Mouse (Mus musculus) heart, adult 2 months (tissue): ENCODE data around the gene Acap2. TPM values are rescaled to one million over a fixed set of nuclear protein-coding genes. Genes with fewer than 3 reads are reported as not detected.

Source experiments
- DNase-seq, 2 experiments: peaks; one replicate each; pipeline ENCODE4 v3.0.0; 2021
- H3K27ac ChIP-seq: fragments of 200-600 bp; 2 replicates; pipeline ENCODE4 v1.8.1; 2022
- H3K27me3 ChIP-seq: fragments of 200-500 bp; 2 replicates; pipeline ENCODE4 v1.6.1; 2012; ENCODE audit warnings: mild to moderate bottlenecking, low read length, inconsistent platforms, mixed read lengths; ENCODE audit not compliant: control insufficient read depth, insufficient read depth
- H3K36me3 ChIP-seq: fragments of 200-500 bp; 2 replicates; pipeline ENCODE4 v1.6.1; 2012; ENCODE audit warnings: low read length, inconsistent platforms; ENCODE audit not compliant: control insufficient read depth, insufficient read depth
- H3K4me1 ChIP-seq: fragments of 200-500 bp; 2 replicates; pipeline ENCODE4 v1.6.1; 2011; ENCODE audit warnings: low read length; ENCODE audit not compliant: control insufficient read depth, insufficient read depth
- H3K4me3 ChIP-seq: fragments of 200-600 bp; 2 replicates; pipeline ENCODE4 v1.8.1; 2022
- H3K79me2 ChIP-seq: fragments of 200-500 bp; replicated peaks from 2 replicates; pipeline ENCODE4 v1.6.1; 2012; ENCODE audit warnings: mild to moderate bottlenecking, inconsistent platforms, low read length, moderate library complexity, mixed read lengths; ENCODE audit not compliant: control insufficient read depth, insufficient read depth
- H3K9ac ChIP-seq: fragments of 200-500 bp; 2 replicates; pipeline ENCODE4 v1.6.1; 2012; ENCODE audit warnings: low read depth, mild to moderate bottlenecking, control low read depth, inconsistent platforms, low read length, mixed read lengths
- CTCF ChIP-seq: fragments of 200-600 bp; IDR thresholded peaks from 2 replicates; pipeline ENCODE4 v1.8.1; 2022; ENCODE audit warnings: antibody characterized with exemption, mild to moderate bottlenecking, moderate library complexity
- EP300 ChIP-seq: fragments of 200-500 bp; IDR thresholded peaks from 2 replicates; pipeline ENCODE4 v1.6.1; 2011; ENCODE audit warnings: low read depth, low read length, control low read depth; ENCODE audit not compliant: insufficient read depth
- POLR2A ChIP-seq: fragments of 200-500 bp; IDR thresholded peaks from 2 replicates; pipeline ENCODE4 v1.6.1; 2011; ENCODE audit warnings: mild to moderate bottlenecking, low read depth, low read length, control low read depth; ENCODE audit not compliant: insufficient read depth
- WGBS: fragments of 180-500 bp; shearing (Covaris S2); methylation state at CpG from one replicate; pipeline ENCODE4 v1.1.7; 2018; 5-methylcytosine and 5-hydroxymethylcytosine counted together
- intact Hi-C: fragments of 180-260 bp; cut with DNase I; formaldehyde crosslinking; loops from one replicate; pipeline ENCODE4 v1.15.1; 2025
- polyA plus RNA-seq: library from polyadenylated mRNA; depleted of rRNA; stranded (reverse); fragments of >200 nt; gene quantifications from 2 replicates; pipeline ENCODE4 v1.2.3, GENCODE M21; 2012
- total RNA-seq, 2 experiments: library from RNA; stranded (reverse); gene quantifications; 2 replicates each; pipeline ENCODE4 v1.2.3; 2021

Gene Acap2
- total and polyA plus RNA-seq, 3 experiments, result 8.2 to 17.8 (median 17.6) TPM

GRCm38 (mm10) chr16:31066344-31067098 is 134.5 kb downstream of the Acap2 start:
- DNase-seq, result peak; percentile 62 to 72
- no peaks in the 10 kb centered on the region for H3K36me3 ChIP-seq
- H3K27ac ChIP-seq, result peak overlapping the region; percentile 90
- H3K4me1 ChIP-seq, result peaks cover 29% of the 10 kb centered on the region
- intact Hi-C loops, result loop anchor here (2.0 to 10.0 kb wide), 6 partner anchors 38 to 332 kb away; no protein-coding TSS in a partner anchor
- peak overlapping the region; percentile 50 for H3K9ac ChIP-seq
- H3K79me2 ChIP-seq, result 0 out of 2 replicates have a peak, but pooled peaks cover 1% of the 10 kb centered on the region
- 31% methylated on average over 15 of the region's 15 CpGs for WGBS
- TF ChIP-seq EP300, result peak; percentile 77
- TF ChIP-seq CTCF, result no peak
- peak; percentile 60 for TF ChIP-seq POLR2A
- peak overlapping the region; percentile 23; the same call in 1 of the 2 replicates for H3K4me3 ChIP-seq
- H3K27me3 ChIP-seq, result no peaks in the 10 kb centered on the region

DNA sequence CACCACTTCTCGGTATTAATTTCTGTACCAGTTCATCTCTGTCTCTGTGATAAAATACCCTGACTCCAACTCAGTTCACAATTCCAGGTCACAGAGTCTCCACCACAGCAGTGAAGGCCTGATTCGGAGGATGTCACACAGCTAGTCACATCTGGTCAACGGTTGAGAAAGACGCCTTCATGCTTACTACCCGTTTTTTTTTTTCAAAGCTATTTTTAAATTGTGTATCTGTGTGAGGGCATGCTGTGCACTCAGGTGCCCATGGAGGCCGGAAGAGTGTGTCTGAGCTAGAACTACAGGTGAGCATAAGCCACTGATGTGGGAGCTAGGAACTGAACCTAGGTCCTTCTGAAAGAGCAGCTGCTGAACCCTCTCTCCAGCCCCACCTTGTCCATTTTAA is 136.3 kb downstream of the Acap2 start:
- peaks cover 27% of the 10 kb centered on the region for H3K4me1 ChIP-seq
- 81% methylated on average over 6 of the region's 6 CpGs for WGBS
- DNase-seq, result no peak
- intact Hi-C loops, result loop anchor here (5.0 to 10.0 kb wide), 2 partner anchors 272 to 330 kb away; no protein-coding TSS in a partner anchor
- 0 out of 2 replicates have a peak, but pooled peaks cover 1% of the 10 kb centered on the region for H3K79me2 ChIP-seq
- no peak for TF ChIP-seq EP300
- no peak for TF ChIP-seq CTCF
- no peak for TF ChIP-seq POLR2A
- H3K36me3 ChIP-seq, result no peaks in the 10 kb centered on the region
- peak overlapping the region; percentile 90 for H3K27ac ChIP-seq
- H3K9ac ChIP-seq, result no peak overlapping the region
- no peaks in the 10 kb centered on the region for H3K27me3 ChIP-seq
- H3K4me3 ChIP-seq, result no peak overlapping the region

GRCm38 (mm10) chr16:31062918-31063317 is 138.1 kb downstream of the Acap2 start:
- H3K79me2 ChIP-seq, result no peaks in the 10 kb centered on the region
- H3K4me1 ChIP-seq, result peaks cover 17% of the 10 kb centered on the region
- no peak overlapping the region for H3K27ac ChIP-seq
- H3K27me3 ChIP-seq, result no peaks in the 10 kb centered on the region
- DNase-seq, result no peak
- TF ChIP-seq EP300 (no peak), CTCF (no peak), POLR2A (no peak)
- no peak overlapping the region for H3K9ac ChIP-seq
- 83% methylated on average over 3 of the region's 3 CpGs for WGBS
- intact Hi-C loops, result loop anchor here (10.0 kb wide), 1 partner anchor 328 kb away; no protein-coding TSS in a partner anchor
- H3K36me3 ChIP-seq, result no peaks in the 10 kb centered on the region
- no peak overlapping the region for H3K4me3 ChIP-seq

- no peaks in the 10 kb centered on the region for H3K27me3 ChIP-seq
- peak overlapping the region; percentile 41; the same call in 1 of the 2 replicates for H3K27ac ChIP-seq
- H3K9ac ChIP-seq, result no peak overlapping the region
- peaks cover 9% of the 10 kb centered on the region for H3K4me1 ChIP-seq
- 54% methylated on average over 11 of the region's 11 CpGs for WGBS
- H3K79me2 ChIP-seq, result peaks cover 2% of the 10 kb centered on the region; the same call in 1 of the 2 replicates
- intact Hi-C loops, result loop anchor here (10.0 kb wide), 1 partner anchor 327 kb away; no protein-coding TSS in a partner anchor
- H3K36me3 ChIP-seq, result no peaks in the 10 kb centered on the region
- TF ChIP-seq CTCF, result no peak
- no peak for TF ChIP-seq POLR2A
- TF ChIP-seq EP300, result 0 out of 2 replicates have a peak, but pooled peaks have one; percentile 28
- DNase-seq, result peak; percentile 59 to 63
- H3K4me3 ChIP-seq, result no peak overlapping the region
Measured at GRCm38 (mm10) chr16:31061246-31061880, 139.7 kb downstream of the Acap2 start.

- Histone ChIP-seq H3K4me1 (peaks cover 4% of the 10 kb centered on the region), H3K4me3 (no peak overlapping the region), H3K27ac (no peak overlapping the region; the same call in 1 of the 2 replicates), H3K79me2 (peaks cover 2% of the 10 kb centered on the region; the same call in 1 of the 2 replicates), H3K27me3 (no peaks in the 10 kb centered on the region), H3K9ac (no peak overlapping the region), H3K36me3 (no peaks in the 10 kb centered on the region)
- WGBS, result 87% methylated on average over 13 of the region's 13 CpGs
- DNase-seq, result no peak
- intact Hi-C loops, result loop anchor here (10.0 kb wide), 1 partner anchor 326 kb away; no protein-coding TSS in a partner anchor
- TF ChIP-seq EP300, result no peak
- no peak for TF ChIP-seq POLR2A
- no peak for TF ChIP-seq CTCF
Measured at GRCm38 (mm10) chr16:31060714-31061113, 140.3 kb downstream of the Acap2 start.

- no peaks in the 10 kb centered on the region for H3K27me3 ChIP-seq
- no peaks in the 10 kb centered on the region; the same call in 1 of the 2 replicates for H3K4me1 ChIP-seq
- peaks cover 5% of the 10 kb centered on the region; the same call in 1 of the 2 replicates for H3K79me2 ChIP-seq
- H3K9ac ChIP-seq, result no peak overlapping the region
- H3K36me3 ChIP-seq, result no peaks in the 10 kb centered on the region
- intact Hi-C loops, result loop anchor here (10.0 kb wide), 1 partner anchor 325 kb away; no protein-coding TSS in a partner anchor
- no peak overlapping the region for H3K4me3 ChIP-seq
- WGBS, result 95% methylated on average over 3 of the region's 3 CpGs
- no peak overlapping the region for H3K27ac ChIP-seq
- DNase-seq, result no peak
- TF ChIP-seq POLR2A, result no peak
- no peak for TF ChIP-seq EP300
- no peak for TF ChIP-seq CTCF
Measured at GRCm38 (mm10) chr16:31060226-31060625, 140.8 kb downstream of the Acap2 start.
